ENCODE assay signal across 8 mouse cellular contexts in the genomic region with DNA sequence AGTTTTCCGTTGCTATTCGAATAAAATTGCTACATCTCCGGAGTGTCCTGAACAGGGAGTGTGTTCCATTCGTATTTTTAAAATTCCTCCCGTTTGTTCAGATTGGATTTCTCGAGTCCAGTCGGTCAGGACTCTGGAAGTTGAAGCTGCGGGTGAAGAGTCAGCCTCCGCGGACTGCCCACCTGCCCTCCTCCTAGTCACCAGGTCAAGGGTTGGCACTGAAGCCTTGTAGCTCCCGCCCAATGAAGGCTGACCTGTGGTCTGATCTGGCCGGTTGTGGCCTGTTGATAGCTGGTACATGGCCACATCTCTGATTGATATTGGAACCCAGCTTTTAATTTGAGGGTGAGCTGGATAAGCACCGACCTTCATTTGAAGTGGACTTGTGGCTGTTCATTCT. TPM values are rescaled to one million over a fixed set of nuclear protein-coding genes. Genes with fewer than 3 reads are reported as not detected.
DNase-seq lines count a peak whose midpoint lies in the region; ATAC-seq and TF ChIP-seq lines count a peak whose summit lies in the region.

No protein-coding gene starts in this region.

- H3K4me2 ChIP-seq in embryonic facial prominence, embryonic 13.5 days: peak overlapping the region; percentile 86
- H3K4me2 ChIP-seq in hindbrain, embryonic 13.5 days: peak overlapping the region; percentile 96
- H3K4me2 ChIP-seq in midbrain, postnatal 0 days (ENCODE audit: low read depth, low read length, poor library complexity, severe bottlenecking): peak overlapping the region; percentile 92

- peak overlapping the region; percentile 67 for H3K4me3 ChIP-seq in C2C12 (ENCODE audit: insufficient read depth, poor library complexity, severe bottlenecking)
- peak overlapping the region; percentile 97 for H3K4me3 ChIP-seq in embryonic facial prominence, embryonic 13.5 days
- peak overlapping the region; percentile 96 for H3K4me3 ChIP-seq in hindbrain, embryonic 13.5 days
- peak overlapping the region; percentile 99 for H3K4me3 ChIP-seq in midbrain, postnatal 0 days (ENCODE audit: low read depth, low read length)

- H3K9ac ChIP-seq in embryonic facial prominence, embryonic 13.5 days: peak overlapping the region; percentile 99
- peak overlapping the region; percentile 97 for H3K9ac ChIP-seq in hindbrain, embryonic 13.5 days
- peak overlapping the region; percentile 94 for H3K9ac ChIP-seq in midbrain, postnatal 0 days (replicated peaks; ENCODE audit: low read length, poor library complexity, severe bottlenecking)

- TF ChIP-seq CTCF in C2C12 (IDR thresholded peaks at IDR 0.05; ENCODE audit: control insufficient read depth, insufficient read depth, insufficient read length): no peak
- TF ChIP-seq CTCF in midbrain, postnatal 0 days (IDR thresholded peaks at IDR 0.05): no peak

- peak overlapping the region; percentile 97; the same call in 1 of the 2 replicates for H3K27ac ChIP-seq in embryonic facial prominence, embryonic 13.5 days
- H3K27ac ChIP-seq in hindbrain, embryonic 13.5 days: no peak overlapping the region; the same call in 1 of the 2 replicates
- peak overlapping the region; percentile 87; the same call in 1 of the 2 replicates for H3K27ac ChIP-seq in midbrain, postnatal 0 days (ENCODE audit: low read depth, low read length)

- H3ac ChIP-seq in C2C12 (ENCODE audit: control insufficient read depth, insufficient read length, low read depth): peak overlapping the region; percentile 72

- peaks cover 34% of the 10 kb centered on the region for H3K4me1 ChIP-seq in embryonic facial prominence, embryonic 13.5 days
- H3K4me1 ChIP-seq in hindbrain, embryonic 13.5 days (replicated peaks): peaks cover 45% of the 10 kb centered on the region
- peaks cover 11% of the 10 kb centered on the region; the same call in 1 of the 2 replicates for H3K4me1 ChIP-seq in midbrain, postnatal 0 days (ENCODE audit: insufficient read depth, low read length)

- no peaks in the 10 kb centered on the region for H3K27me3 ChIP-seq in C2C12 (ENCODE audit: control insufficient read depth, insufficient read depth, insufficient read length)
- no peaks in the 10 kb centered on the region for H3K27me3 ChIP-seq in embryonic facial prominence, embryonic 13.5 days
- H3K27me3 ChIP-seq in hindbrain, embryonic 13.5 days: no peaks in the 10 kb centered on the region
- no peaks in the 10 kb centered on the region for H3K27me3 ChIP-seq in midbrain, postnatal 0 days (ENCODE audit: insufficient read depth, low read length)

- H3K36me3 ChIP-seq in C2C12 (ENCODE audit: control insufficient read depth, insufficient read depth): no peaks in the 10 kb centered on the region
- no peaks in the 10 kb centered on the region for H3K36me3 ChIP-seq in embryonic facial prominence, embryonic 13.5 days
- no peaks in the 10 kb centered on the region for H3K36me3 ChIP-seq in hindbrain, embryonic 13.5 days
- H3K36me3 ChIP-seq in midbrain, postnatal 0 days (ENCODE audit: insufficient read depth, low read length): no peaks in the 10 kb centered on the region

- DNase-seq in adipocyte (ENCODE audit: low spot score) (peak; percentile 95), liver (peak; percentile 75)
- no peak for DNase-seq in midbrain, postnatal 0 days (ENCODE audit: low spot score)
- no peak for DNase-seq in Muller cell, postnatal 12 days (ENCODE audit: inconsistent ontology term)
- DNase-seq in left cerebral cortex, postnatal 25 days (ENCODE audit: low spot score in 2 of 2): no peak

- no peak for ATAC-seq in embryonic facial prominence, embryonic 13.5 days (ENCODE audit: insufficient number of reproducible peaks, insufficient read depth, low FRiP score, low TSS enrichment, low read depth)
- 0 out of 2 replicates have a peak, but pooled peaks have one; percentile 6 for ATAC-seq in hindbrain, embryonic 13.5 days (ENCODE audit: low FRiP score)
- ATAC-seq in midbrain, postnatal 0 days (ENCODE audit: low FRiP score): no peak

- H3K79me3 ChIP-seq in C2C12 (ENCODE audit: low read depth): peaks cover 50% of the 10 kb centered on the region

- peaks cover 59% of the 10 kb centered on the region for H3K79me2 ChIP-seq in C2C12 (ENCODE audit: control insufficient read depth, insufficient read depth)

- no peaks in the 10 kb centered on the region for H3K9me3 ChIP-seq in embryonic facial prominence, embryonic 13.5 days
- H3K9me3 ChIP-seq in hindbrain, embryonic 13.5 days: no peaks in the 10 kb centered on the region
- H3K9me3 ChIP-seq in midbrain, postnatal 0 days (ENCODE audit: low read length): no peaks in the 10 kb centered on the region

- intact Hi-C loops in left cerebral cortex, postnatal 25 days (cut with DNase I): loop anchor here (10.0 kb wide), 1 partner anchor 115 kb away; no protein-coding TSS in a partner anchor

- WGBS in embryonic facial prominence, embryonic 13.5 days: under 1% methylated on average over 13 of the region's 13 CpGs
- 2% methylated on average over 13 of the region's 13 CpGs for WGBS in hindbrain, embryonic 13.5 days
- under 1% methylated on average over 13 of the region's 13 CpGs for WGBS in midbrain, postnatal 0 days

TF ChIP-seq in C2C12, 6 proteins besides CTCF, POLR2A, EP300 and RAD21:
- no peak for TF ChIP-seq MYOD1 (IDR thresholded peaks at IDR 0.05; ENCODE audit: control insufficient read depth, insufficient read length, low read depth)
- no peak for TF ChIP-seq MYOG (IDR thresholded peaks at IDR 0.05; ENCODE audit: control insufficient read depth, extremely low read depth, insufficient read length)
- TF ChIP-seq FOSL1 (IDR thresholded peaks at IDR 0.05; ENCODE audit: insufficient read depth, low read length, poor library complexity, severe bottlenecking): no peak
- no peak for TF ChIP-seq CEBPB (IDR thresholded peaks at IDR 0.05; ENCODE audit: low read depth)
- no peak for TF ChIP-seq USF1 (IDR thresholded peaks at IDR 0.05; ENCODE audit: low read depth)
- TF ChIP-seq MAX (IDR thresholded peaks at IDR 0.05): no peak

RNA-seq across cellular contexts. Expression of a gene that starts 1.0 kb away (rescaled TPM):
- polyA plus RNA-seq in C2C12 (2012; fragmentation: generic; extraction: Trizol): 44.9 TPM
- polyA plus RNA-seq in embryonic facial prominence, embryonic 13.5 days (2015; fragmentation: Nextera tagmentation; extraction: Ambion mirVana): 189 and 193 TPM in 2 replicates
- polyA plus RNA-seq in hindbrain, embryonic 13.5 days (2015; fragmentation: Nextera tagmentation; extraction: Ambion mirVana): 145 and 156 TPM in 2 replicates
- total RNA-seq in midbrain, postnatal 0 days (2014; rRNA removed): 44.4 and 52.0 TPM in 2 replicates
- polyA plus RNA-seq in midbrain, postnatal 0 days (2015; fragmentation: Nextera tagmentation; extraction: Ambion mirVana): 72.7 and 84.0 TPM in 2 replicates
- total RNA-seq in left cerebral cortex, postnatal 25 days (2021): 100 to 1,000 TPM; 143 to 152 TPM

Comparison
In these comparisons a context has a peak if more than half of its experiments do, and no peak if none do; other contexts are left out.
1. DNase-seq: peak in adipocyte (single experiment) and liver (single experiment); none in midbrain, postnatal 0 days (single experiment), Muller cell, postnatal 12 days (single experiment) and left cerebral cortex, postnatal 25 days (0 of 2).
2. Peak in every context shown above with its lines, with median percentiles within 50 percentile points of each other: H3K4me3 ChIP-seq, H3K4me2 ChIP-seq and H3K9ac ChIP-seq.